Mouse (Mus musculus) neural tube, embryonic 11.5 days (tissue): ENCODE results near the gene Gfm1. TPM values are rescaled to one million over a fixed set of nuclear protein-coding genes. Genes with fewer than 3 reads are reported as not detected.

Experiments used
- ATAC-seq: fragments of 200-750 bp; cut with Nextera tagmentation; 2 replicates; pipeline ENCODE4 v1.8.0; 2017; ENCODE audit warnings: moderate number of reproducible peaks, mild to moderate bottlenecking, moderate TSS enrichment, moderate library complexity; ENCODE audit not compliant: insufficient read depth, low FRiP score, low TSS enrichment
- DNase-seq: peaks from one replicate; pipeline ENCODE4 v3.0.0-alpha.2; 2015; ENCODE audit warnings: low spot score
- H3K27ac ChIP-seq: fragments of 300-500 bp; sonication (generic); 2 replicates; pipeline ENCODE4 v1.5.1; 2014; ENCODE audit warnings: low read depth, mild to moderate bottlenecking, low read length
- H3K27me3 ChIP-seq: fragments of 300-500 bp; sonication (generic); 2 replicates; pipeline ENCODE4 v1.6.1; 2014; ENCODE audit warnings: mild to moderate bottlenecking, low read length, mixed read lengths; ENCODE audit not compliant: control insufficient read depth, insufficient read depth
- H3K36me3 ChIP-seq: fragments of 300-500 bp; sonication (generic); 2 replicates; pipeline ENCODE4 v1.6.1; 2014; ENCODE audit warnings: mild to moderate bottlenecking, low read length, moderate library complexity, mixed read lengths; ENCODE audit not compliant: control insufficient read depth, insufficient read depth
- H3K4me1 ChIP-seq: fragments of 300-500 bp; sonication (generic); 2 replicates; pipeline ENCODE4 v1.6.1; 2014; ENCODE audit warnings: low read length, mixed read lengths; ENCODE audit not compliant: control insufficient read depth, insufficient read depth
- H3K4me2 ChIP-seq: fragments of 300-500 bp; sonication (generic); 2 replicates; pipeline ENCODE4 v1.6.1; 2014; ENCODE audit warnings: low read depth, mild to moderate bottlenecking, moderate library complexity
- H3K4me3 ChIP-seq: fragments of 300-500 bp; sonication (generic); 2 replicates; pipeline ENCODE4 v1.5.1; 2014; ENCODE audit warnings: low read depth, low read length
- H3K9ac ChIP-seq: fragments of 300-500 bp; sonication (generic); 2 replicates; pipeline ENCODE4 v1.6.1; 2014; ENCODE audit warnings: mild to moderate bottlenecking, low read length
- H3K9me3 ChIP-seq: fragments of 300-500 bp; sonication (generic); 2 replicates; pipeline ENCODE4 v1.6.1; 2016; ENCODE audit warnings: low read length; ENCODE audit not compliant: control insufficient read depth
- WGBS: fragments of 180-500 bp; shearing (Covaris S2); extraction: QIAGEN DNeasy Blood & Tissue Kit; methylation state at CpG from one replicate; pipeline ENCODE4 v1.1.7; 2014; 5-methylcytosine and 5-hydroxymethylcytosine counted together
- polyA plus RNA-seq: library from polyadenylated mRNA; unstranded; fragments of >200 nt; fragmentation: Nextera tagmentation; extraction: Ambion mirVana; gene quantifications from 2 replicates; pipeline ENCODE4 v1.2.1, GENCODE M21; 2014

Gfm1 gene
- polyA plus RNA-seq, 1 experiment from 2014 or later = 54.5 TPM

DNA sequence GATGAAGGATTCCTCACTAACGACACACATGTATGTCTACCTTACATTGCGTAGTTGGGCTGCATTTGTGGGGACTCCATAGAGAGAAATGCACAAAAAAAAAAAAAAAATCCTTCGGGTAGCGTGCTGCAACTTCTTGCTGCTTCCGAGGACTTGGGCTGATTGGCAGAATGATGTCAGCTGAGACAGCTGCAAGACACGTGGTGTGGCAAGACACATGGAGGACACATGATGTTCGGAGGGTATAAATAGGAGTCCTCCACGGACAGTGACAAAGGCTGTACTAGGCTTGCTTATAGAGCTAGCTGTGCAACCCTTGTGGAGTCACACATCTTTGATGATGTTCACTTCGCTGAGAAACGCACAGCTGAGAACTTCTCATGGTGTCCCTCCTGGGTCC is 52.5 kb downstream of the Gfm1 start:
- no peak for ATAC-seq
- H3K4me2 ChIP-seq = no peak overlapping the region
- no peak overlapping the region for H3K9ac ChIP-seq
- no peak for DNase-seq
- no peaks in the 10 kb centered on the region for H3K9me3 ChIP-seq
- 92% methylated on average over 10 of the region's 10 CpGs for WGBS
- no peaks in the 10 kb centered on the region for H3K36me3 ChIP-seq
- no peak overlapping the region for H3K27ac ChIP-seq
- H3K4me3 ChIP-seq = no peak overlapping the region
- H3K27me3 ChIP-seq = no peaks in the 10 kb centered on the region
- H3K4me1 ChIP-seq = no peaks in the 10 kb centered on the region

DNA sequence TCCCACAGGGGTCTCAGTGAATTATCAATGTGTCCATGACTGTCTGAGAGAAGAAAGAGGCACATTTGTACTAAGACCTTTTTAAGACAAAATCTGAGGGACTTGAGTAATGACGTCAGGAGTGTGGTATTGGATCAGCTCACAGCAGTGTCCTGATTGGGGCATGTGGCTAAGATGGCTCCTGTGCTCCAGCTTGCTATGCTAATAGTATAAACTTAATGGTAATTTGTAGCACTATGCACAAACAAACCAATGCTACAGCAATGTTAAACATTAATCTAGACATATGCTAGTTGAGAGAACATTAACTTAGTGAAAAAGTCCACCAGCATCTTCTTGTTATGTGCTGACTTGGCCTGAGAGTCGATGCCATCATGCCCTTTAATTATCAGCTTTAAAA is 55.3 kb downstream of the Gfm1 start:
- Histone ChIP-seq H3K9me3 (no peaks in the 10 kb centered on the region), H3K4me2 (no peak overlapping the region), H3K4me3 (no peak overlapping the region), H3K4me1 (no peaks in the 10 kb centered on the region), H3K9ac (no peak overlapping the region), H3K27ac (no peak overlapping the region), H3K36me3 (no peaks in the 10 kb centered on the region), H3K27me3 (no peaks in the 10 kb centered on the region)
- 84% methylated on average over 2 of the region's 2 CpGs for WGBS
- ATAC-seq (no peak), DNase-seq (no peak)

DNA sequence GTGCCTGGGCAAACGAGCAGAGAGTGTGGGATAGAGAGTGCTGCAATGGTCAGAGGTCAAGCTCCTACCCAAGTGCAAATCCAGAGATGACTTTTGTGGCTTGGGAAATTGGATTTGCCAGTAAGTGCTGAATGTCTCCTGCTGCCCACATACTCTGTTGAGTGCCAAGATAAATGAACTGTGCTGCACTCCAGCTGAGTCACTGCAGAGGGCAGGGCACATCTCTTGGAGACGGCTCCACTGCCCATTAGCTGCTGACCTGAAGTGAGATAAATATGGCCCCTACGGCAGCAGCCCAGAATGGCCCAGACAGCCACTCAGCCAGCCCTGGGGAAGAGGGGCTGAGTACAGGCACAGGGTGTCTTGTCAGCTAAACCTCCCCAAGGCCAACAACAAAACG is 60.3 kb downstream of the Gfm1 start:
- no peak overlapping the region for H3K4me3 ChIP-seq
- WGBS = 43% methylated on average over 4 of the region's 4 CpGs
- no peaks in the 10 kb centered on the region for H3K4me1 ChIP-seq

DNA sequence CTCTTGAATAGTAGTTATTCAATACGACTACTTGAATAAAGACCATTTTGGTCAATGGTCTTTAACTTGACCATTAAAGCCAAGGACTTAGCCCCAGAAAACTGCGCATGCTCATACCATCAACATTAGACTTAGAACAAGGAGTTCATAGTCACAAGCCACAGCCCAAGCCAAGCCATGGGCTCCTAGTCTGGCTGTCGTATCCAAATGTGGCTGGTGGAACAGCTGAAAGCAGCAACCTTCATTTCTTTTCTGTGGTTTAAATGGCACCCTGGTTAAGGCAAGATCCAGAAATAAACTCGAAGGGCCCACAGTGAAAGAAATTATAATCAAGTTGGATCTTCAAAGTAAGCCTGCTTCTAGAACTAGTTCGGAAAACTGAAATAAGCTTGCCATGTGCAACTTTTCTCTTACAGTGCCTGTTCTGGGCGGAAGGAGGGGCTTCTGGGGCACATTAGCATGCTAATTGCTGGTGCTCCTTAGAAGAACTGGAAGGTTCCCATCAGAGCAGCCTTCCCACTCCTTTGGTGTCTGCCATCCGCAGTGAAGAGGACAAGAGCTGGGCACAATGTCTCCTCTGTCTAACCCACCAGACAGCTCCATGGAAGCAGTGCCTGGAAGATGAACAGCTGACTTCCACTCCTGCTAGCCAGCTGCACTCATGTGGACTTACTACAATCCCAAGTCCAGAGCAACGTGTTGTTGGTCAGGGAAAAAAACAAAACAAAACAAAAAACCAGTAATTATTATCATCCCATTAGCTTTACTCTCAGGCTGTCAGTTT is 62.4 kb downstream of the Gfm1 start:
- Histone ChIP-seq H3K27me3 (no peaks in the 10 kb centered on the region), H3K9ac (no peak overlapping the region), H3K36me3 (no peaks in the 10 kb centered on the region), H3K4me2 (no peak overlapping the region), H3K4me1 (no peaks in the 10 kb centered on the region), H3K27ac (no peak overlapping the region), H3K4me3 (no peak overlapping the region), H3K9me3 (no peaks in the 10 kb centered on the region)
- DNase-seq (no peak), ATAC-seq (no peak)
- WGBS = 84% methylated on average over 8 of the region's 8 CpGs

More for the DNA sequence above, 60.3 kb downstream of the Gfm1 start:
- ATAC-seq = no peak
- DNase-seq = no peak
- Histone ChIP-seq H3K9me3 (no peaks in the 10 kb centered on the region), H3K4me2 (no peak overlapping the region), H3K27ac (no peak overlapping the region), H3K36me3 (no peaks in the 10 kb centered on the region), H3K9ac (no peak overlapping the region), H3K27me3 (no peaks in the 10 kb centered on the region)

DNA sequence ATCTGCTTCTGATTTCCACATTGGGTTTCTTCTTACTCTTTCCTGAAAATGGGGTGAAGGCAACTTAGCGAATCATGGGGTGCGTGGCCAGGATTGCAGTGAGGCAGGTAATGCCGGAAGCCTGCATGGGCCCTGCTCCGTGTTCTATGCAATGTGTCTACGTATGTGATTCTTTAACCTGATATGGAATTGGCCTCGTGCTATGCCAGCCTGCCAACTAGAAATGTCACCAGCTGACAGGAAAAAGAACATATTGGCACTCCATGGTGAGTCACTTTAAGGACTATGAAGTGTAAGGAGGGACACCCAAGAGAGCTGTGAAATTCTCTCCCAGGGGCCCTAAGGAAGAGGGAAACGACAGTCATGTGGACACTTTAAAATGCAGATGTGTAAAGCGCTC is 63.2 kb downstream of the Gfm1 start:
- no peak overlapping the region for H3K9ac ChIP-seq
- H3K27me3 ChIP-seq = no peaks in the 10 kb centered on the region
- no peak overlapping the region for H3K4me2 ChIP-seq
- no peak for DNase-seq
- H3K36me3 ChIP-seq = no peaks in the 10 kb centered on the region
- H3K9me3 ChIP-seq = no peaks in the 10 kb centered on the region
- no peak for ATAC-seq
- no peak overlapping the region for H3K4me3 ChIP-seq
- no peaks in the 10 kb centered on the region for H3K4me1 ChIP-seq
- WGBS = 83% methylated on average over 8 of the region's 8 CpGs
- no peak overlapping the region for H3K27ac ChIP-seq

DNA sequence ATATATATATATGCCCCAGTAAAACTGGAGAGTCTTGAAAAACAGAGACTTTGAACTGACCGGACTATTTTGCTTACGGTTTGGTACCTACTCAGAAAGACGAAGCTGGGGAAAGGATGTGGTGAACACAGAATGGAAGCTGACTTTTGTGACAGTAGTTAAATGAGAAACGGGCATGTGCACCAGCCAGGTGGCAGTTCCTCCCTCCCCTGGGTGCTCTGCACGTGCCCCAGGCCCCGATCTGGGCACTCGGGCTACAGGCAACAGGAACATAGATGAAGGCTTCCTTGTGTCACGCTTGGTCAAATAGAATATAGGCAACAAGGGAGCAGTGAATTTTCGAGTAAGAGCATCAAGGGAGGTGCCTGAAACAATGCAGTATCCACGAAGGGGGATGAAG is 66.4 kb downstream of the Gfm1 start:
- Histone ChIP-seq H3K27ac (no peak overlapping the region), H3K4me1 (no peaks in the 10 kb centered on the region), H3K4me2 (no peak overlapping the region), H3K9ac (no peak overlapping the region), H3K4me3 (no peak overlapping the region), H3K36me3 (no peaks in the 10 kb centered on the region), H3K27me3 (no peaks in the 10 kb centered on the region), H3K9me3 (no peaks in the 10 kb centered on the region)
- DNase-seq = no peak
- 88% methylated on average over 10 of the region's 10 CpGs for WGBS
- ATAC-seq = no peak

DNA sequence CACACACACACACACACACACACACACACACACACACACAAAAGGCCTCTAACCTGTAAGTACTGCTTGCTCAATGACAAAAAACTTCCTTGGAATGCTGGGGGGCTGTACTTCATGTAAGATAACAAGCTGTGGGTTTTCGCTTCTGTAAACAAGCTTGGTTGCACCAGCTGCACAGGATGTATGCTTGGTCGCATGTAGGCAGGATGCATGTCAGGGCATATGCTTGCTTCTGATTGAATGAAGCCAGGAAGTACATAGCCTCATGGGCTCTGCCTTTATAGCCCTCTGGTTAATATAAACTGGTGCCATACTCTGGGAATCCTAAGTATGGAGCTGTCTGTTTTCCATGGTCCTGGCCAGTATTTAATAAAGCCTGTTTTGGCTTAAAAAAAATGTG is 68.1 kb downstream of the Gfm1 start:
- Histone ChIP-seq H3K27ac (no peak overlapping the region), H3K4me2 (no peak overlapping the region), H3K27me3 (no peaks in the 10 kb centered on the region), H3K9me3 (no peaks in the 10 kb centered on the region), H3K36me3 (no peaks in the 10 kb centered on the region), H3K4me1 (no peaks in the 10 kb centered on the region), H3K4me3 (no peak overlapping the region), H3K9ac (no peak overlapping the region)
- no peak for DNase-seq
- no peak for ATAC-seq
- WGBS = 90% methylated on average over 2 of the region's 2 CpGs

DNA sequence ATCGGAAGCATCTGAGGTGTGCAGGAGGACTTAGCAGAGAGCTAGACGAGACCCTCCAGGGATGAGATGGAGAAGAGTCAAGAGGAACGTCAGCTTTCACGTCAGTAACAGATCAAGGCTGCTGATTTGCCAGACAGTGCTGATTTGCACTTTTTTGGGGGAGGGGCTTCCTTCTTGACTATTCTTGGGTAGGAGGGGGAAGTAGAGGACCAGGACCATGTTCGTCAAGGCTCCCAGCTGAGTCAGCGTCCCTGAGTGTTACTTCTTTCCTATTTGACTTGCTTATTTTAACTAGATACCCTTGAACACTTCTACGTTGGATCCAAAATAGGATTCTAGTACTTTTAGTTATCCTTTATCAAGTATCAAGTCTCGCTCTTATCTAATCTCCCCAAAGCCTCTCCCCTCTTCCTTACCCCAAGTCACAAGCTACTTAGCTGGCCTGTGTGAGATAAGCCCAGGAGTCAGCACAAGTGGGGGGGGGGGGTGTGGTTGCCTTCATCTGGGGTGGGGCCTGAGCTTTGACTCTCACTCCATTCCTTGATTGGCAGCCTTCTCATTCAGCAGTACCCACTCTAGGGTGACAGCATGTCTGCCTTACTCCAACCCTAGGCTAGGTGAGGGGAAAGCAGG is 69.0 kb downstream of the Gfm1 start:
- Histone ChIP-seq H3K4me3 (no peak overlapping the region), H3K9me3 (no peaks in the 10 kb centered on the region), H3K27ac (no peak overlapping the region), H3K9ac (no peak overlapping the region), H3K4me1 (no peaks in the 10 kb centered on the region), H3K4me2 (no peak overlapping the region), H3K36me3 (no peaks in the 10 kb centered on the region), H3K27me3 (no peaks in the 10 kb centered on the region)
- ATAC-seq (no peak), DNase-seq (no peak)
- 93% methylated on average over 8 of the region's 8 CpGs for WGBS

DNA sequence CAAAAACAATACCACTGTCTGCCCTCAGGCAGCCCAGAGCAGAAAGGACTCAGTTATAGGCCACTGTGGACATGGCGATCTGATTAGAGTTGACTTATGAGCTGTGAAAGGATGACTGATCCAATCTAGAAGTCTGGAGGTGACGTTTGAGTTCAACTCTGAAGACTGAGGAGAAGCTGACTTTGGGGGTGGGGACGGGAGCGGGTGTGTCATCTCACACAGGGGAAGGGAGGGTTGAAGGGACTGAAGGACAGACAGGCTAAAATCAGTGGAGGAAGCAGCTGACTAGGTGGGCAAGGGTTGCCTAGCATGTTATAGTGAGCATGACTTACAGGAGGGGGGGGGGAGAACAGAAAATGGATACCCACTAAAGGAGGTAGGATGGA is 69.5 kb downstream of the Gfm1 start:
- H3K27me3 ChIP-seq = no peaks in the 10 kb centered on the region
- no peak overlapping the region for H3K9ac ChIP-seq
- no peak overlapping the region for H3K4me2 ChIP-seq
- no peaks in the 10 kb centered on the region for H3K9me3 ChIP-seq
- ATAC-seq = no peak
- H3K4me1 ChIP-seq = no peaks in the 10 kb centered on the region
- H3K4me3 ChIP-seq = no peak overlapping the region
- no peak for DNase-seq
- no peak overlapping the region for H3K27ac ChIP-seq
- WGBS = 92% methylated on average over 4 of the region's 4 CpGs
- no peaks in the 10 kb centered on the region for H3K36me3 ChIP-seq
